Mouse (Mus musculus): ENCODE results near the gene Misp.

Gene Misp

DNA sequence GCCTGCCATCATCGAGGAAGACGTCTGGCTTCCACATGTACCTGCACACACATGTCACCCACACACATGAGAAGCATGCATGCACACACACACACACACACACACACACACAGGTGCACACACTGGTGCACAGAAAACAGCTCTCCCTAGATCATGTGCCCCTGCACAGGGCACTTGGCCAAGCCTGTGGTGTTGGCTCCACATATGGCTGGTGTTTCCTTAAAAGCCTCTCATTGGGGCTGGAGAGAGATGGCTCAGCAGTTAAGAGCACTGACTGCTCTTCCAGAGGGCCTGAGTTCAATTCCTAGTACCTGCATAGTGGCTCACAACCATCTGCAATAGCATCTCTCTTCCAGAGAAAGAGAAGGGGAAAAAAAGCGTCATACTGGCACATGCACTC, 10.8 kb downstream of the Misp start:
- DNase-seq = no peak

DNA sequence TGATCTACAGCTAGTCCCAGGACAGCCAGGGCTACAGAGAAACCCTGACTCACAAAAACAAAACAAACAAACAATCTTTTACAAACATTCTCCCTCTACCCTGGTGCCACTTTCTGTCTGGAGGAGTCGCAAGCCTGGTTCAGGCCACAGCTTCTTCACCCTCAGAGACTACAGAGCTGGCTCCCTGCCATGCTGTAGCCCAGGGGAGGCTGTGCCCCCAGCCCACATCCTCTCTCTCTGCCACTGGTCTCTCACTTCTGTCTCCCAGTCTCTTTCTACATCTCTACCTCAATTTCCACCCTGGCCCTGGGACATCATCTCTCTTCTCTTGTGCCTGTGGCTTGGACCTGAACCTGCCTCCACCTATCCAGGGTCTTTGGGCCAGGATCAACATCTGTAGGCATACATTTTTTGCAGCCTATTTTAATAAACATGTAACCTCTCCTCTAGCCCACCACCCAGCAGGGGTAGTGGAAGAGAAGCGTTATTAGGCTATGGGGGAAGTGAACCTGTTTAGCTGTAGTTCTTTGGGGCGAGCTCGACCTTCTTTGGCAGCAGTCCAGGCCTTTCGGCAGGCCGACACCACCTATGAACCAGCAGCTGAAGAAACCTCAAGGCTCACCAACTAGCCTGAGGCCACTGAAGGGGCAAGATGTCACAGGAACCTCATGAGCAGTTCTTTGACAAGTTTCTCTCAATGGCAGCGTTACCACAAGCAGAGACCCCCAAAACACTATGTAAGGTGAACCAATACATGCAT, 11.4 kb downstream of the Misp start:
- no peak for DNase-seq

DNA sequence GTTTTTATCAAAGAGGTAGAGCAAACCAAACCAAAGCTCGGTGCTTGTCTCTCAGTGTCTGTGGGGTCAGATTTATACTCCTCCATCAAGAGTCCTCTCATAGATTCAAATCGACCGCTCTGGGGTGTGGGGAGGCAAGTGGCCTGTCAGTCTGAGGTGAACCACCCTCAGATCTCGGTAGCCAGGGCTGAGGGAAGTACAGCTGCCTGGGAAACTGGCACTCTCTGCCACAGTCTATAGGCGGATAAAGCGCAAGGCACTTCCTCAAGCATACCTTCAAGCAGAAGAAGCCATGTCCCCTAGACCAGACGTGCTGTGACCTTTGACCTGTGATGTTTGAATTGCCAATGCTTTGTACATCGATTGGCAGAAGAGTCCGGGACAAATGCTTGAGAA, 12.0 kb downstream of the Misp start:
- DNase-seq = no peak

DNA sequence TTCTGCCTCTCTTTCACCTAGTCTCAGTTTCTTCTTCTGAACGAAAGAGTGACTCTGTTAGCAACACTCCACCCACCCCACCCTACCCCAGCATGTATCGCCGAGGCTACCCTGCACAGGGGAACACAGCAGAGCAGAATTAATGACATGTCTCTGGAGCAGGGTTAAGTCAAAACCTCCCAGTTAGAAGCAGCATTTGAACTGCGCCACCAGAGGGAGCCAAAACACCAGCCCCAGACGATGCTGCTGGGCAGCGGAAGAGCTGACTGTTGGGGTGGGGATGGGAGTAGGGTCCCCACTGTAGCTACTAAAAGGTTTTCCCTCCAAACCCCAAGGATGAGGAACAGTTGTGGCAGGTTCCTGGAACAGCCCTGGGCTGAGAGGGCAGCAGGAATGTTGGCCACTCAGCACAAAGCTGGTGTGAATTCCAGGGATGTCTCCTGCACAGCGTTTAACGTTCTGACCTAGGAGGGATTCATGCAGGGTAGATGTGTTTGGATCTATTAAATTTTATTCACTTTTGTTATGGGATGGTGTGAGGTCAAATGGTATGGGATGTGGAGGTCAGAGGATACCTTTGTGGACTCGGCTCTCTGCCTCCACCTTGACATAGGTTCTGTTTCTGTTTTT, 14.1 kb downstream of the Misp start:
- peak; percentile 53 to 66 for DNase-seq

DNA sequence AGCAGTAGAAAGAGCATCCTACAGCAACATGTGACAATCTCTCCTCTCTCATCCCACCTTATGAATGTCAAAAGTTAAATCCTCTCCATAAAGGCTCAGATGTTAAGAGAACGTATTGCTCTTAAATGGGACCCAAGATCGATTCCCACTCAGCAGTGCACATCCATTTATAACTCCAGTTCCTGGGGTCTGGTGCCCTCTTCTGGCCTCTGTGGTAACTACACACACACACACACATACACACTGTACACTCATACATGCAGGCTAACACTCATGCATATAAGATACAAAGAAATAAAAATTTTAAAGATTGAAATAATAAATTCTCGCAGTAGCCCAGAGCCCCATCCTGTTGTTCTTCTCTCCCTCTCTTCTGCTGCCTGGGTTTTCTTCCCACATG, 16.1 kb downstream of the Misp start:
- DNase-seq = no peak

DNA sequence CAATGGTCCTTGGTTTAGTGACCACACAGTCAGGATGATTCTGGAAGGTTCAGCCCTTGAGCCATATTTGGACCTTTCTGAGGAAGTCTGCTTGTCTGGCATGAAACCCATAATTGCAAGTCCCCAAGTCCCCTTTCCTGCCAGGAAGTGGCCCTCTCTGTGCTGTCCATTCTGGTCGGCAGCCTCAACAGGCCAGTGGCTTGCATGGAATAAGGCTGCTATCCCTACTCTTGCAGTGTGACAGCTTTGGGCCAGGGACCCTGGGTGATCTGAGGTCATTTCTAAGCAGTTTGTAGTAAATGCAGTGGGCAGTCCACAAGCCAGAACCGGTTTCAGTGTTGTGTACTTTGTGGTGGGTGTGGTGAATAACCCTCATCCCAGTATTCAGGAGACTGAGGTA, 17.4 kb downstream of the Misp start:
- DNase-seq = no peak

DNA sequence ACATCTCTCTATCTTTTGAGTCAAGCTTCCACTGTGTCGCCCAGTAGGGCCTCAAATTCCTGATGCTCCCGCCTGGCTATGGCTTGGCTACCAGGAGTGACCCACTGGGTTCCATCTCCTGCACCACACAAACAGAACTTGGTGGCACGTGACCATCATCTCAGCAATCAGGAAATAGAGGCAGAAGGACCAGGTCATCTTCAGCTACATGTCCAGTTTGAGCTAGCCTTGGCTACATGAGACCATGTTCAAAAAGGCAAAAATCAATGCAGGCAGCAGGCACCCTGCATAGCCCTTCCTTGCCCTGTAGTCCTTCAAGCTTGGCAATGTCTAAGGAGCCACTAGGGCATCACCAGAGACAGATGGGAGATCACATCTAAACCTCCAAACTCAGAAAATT, 19.3 kb downstream of the Misp start:
- DNase-seq = no peak

DNA sequence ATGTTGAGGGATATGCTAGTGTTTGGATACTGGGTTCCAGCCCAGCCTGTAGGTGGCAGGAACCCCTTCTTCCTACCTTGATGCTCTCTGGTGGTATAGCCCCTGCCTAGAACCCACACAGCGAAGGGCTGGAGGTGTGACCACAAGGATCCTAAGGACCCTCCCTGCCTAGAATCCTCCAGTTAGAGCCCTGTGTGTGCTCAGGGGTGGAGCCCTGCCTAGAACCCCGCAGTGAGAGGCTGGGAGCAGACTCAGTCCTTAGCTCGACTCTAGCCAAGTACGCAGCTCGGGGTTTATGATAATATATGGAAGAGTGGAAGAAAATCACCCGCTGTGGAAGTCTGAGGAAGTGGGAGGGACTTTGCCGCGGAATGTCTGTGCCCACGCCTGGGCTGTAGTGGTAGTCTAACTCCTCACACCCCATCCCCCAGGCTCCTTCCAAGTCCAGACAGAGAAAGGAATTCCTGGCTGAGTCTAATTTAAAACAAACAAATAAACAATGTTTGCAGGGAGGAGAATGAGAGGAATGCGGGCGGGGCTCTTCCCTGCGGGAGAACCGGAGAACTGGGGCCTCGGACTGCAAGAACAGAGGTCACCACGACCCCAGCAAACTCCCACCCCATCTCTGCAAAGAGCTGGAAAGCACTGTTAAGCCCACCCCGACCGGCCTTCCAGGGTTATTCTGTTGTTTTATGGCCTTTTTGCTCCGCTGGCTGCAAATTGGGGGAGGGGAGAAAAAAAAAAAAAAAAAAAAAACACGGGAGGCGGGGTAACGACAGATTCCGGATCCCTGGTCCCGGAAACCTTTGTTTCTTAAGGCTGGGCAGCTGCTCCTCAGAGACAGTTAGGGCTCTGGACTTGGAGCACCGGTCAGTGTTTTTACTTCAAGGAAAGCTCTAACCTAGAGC, 20.1 kb downstream of the Misp start:
- DNase-seq = no peak

DNA sequence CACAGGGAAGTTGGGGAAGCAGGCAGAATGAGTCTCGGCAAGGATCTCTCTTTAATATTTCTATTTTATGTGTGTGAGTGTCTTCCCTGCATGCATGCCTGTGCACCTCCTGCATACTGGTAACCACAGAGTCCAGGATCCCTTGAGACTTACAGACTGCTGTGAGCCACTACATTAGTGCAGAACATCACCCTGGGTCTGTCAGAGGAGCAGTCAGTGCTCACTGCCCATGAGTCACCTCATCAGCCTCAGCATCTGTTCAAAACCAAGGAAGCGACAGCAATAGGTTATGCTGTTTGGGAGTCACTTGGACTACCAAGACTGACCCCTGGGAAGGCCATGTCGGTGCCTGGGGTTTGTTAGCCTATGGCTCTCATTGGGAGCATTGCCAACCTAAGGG, 21.5 kb downstream of the Misp start:
- DNase-seq = no peak

DNA sequence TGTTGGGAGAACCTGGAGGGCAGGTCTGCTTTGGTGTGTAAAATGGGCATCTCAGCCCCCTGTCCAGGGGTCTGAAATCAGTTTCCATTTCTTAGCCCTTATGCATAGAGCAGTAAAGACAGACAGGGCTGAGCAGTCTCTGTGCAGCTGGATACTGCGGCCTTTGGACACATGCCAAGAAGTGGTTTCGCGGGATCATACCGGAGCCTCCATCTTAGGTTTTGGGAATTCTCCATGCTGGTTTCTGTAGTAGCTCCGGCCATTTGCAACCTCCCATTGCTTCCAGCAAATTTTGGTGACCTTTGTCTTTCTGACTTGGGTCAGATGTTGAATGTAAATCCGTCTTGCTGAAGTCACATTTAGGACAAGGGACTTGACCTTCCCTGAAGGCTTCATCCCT, 22.7 kb downstream of the Misp start:
- no peak for DNase-seq

DNA sequence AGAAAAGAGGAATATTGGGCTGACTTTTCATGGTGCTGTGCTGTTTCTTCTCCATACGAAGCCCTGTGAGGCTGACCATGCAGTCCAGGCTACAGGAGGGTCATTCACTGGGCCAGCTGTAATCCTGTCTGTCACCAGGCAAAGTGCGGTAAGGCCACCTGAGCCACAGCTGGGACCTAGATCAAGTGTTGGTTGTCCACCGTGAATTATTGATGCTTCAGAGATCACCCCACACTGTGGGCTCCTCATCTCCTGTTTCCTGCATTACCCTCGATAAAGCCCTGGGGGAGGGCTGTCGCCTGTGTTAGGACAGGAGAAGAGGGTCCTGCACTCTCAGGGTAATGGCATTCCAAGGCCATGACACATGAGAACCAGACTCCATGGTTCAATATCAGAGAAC, 25.8 kb downstream of the Misp start:
- DNase-seq = no peak

DNA sequence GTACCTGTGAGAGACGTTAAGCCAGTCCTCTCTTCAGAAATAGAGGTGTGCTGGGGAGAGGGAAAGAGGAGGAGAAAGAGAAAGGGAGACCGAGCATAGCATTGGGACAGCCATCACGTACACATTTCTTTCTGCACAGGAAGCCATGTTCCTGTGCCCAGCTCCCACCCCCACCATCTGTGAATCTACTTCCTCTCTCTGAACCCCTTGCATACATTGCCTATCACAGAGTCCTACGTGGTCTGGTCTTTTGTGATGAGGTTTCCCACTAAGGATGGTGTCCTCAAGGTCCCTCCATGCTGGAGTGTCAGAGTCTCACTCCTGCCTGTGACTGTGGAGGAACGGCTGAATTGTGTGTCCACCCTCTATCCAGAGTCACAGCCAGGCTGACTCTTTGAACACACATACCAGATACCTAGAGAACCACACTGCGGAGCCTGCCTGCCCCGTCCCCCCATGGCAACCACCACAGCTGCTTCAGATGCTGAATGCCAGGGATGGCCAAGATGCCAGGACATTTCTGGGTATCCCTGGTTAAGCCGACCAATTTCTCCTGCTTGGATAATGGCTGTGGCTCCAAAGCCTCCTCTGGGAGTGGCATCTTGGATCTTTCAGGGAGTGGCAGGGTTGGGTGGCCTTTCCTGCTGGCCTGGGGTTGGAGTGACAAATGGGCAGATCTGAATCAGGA, 29.3 kb downstream of the Misp start:
- no peak for DNase-seq

DNA sequence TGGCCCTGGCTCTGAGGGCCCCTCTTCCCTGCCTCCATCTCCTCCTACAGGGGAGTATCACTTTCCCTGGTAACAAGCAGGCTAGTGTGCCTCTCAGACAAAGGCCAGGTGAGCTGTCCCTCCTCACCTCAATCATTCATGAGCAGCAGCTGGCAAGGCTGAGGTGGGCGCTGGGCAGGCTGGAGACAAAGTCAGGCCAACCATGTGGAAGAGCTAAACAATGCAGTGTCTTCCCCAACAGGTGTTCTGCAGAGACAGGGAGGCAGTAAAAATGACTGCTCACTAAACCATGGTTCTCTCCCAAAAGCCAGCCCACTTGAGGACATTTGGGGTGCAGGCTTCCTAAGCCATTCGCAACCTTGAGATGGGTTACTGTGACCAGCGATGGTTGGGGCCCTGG, 30.9 kb downstream of the Misp start:
- no peak for DNase-seq

DNA sequence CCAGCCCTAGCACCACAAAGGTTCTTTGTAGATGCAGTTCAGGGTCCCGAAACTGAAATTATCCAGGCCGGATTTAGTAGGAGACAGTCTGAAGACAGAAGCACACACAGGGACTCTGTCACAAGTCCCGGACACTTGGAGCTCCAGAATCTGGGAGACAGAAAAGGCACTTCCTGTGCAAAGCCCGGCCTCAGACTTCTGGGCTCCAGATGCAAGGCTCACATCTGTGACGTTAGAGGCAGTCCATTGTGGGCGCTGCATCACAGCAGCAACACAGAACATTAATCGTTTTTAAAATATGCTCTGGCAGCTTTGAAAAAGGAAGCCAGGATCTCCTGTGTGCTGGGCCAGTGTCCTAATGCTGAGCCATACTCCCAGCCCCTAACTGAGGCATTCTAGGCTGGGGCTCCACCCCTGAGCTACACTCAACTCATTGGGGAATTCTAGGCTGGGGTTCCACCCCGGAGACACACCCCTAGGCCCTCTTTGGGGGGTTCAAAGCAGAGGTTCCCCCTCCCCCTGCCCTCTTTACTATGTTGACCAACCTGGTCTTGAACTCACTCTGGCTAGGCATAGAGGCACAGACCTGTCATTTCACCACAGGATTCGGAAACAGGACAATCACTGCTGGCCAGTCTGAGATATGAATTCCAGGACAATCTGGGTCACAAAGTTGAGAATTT, 31.5 kb downstream of the Misp start:
- no peak for DNase-seq

DNA sequence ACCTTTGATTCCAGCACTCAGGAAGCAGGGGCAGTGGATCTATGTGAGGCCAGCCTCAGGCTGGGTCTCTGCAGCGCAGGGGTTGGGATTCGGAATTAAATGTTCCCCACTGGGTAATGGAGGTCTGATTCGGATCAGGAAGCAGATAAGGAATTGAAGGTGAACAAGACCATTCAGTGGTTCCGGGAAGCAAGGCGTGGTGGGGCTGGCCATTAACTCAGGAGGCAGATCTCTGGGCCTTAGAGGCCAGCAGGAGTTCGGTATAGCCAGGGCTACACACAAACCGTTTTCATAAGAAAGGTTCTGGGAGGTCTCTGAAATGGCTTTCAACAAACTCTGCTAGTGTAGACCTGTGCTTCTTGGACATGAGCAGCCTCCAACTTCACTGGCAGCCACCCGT, 32.0 kb downstream of the Misp start:
- no peak for DNase-seq

DNA sequence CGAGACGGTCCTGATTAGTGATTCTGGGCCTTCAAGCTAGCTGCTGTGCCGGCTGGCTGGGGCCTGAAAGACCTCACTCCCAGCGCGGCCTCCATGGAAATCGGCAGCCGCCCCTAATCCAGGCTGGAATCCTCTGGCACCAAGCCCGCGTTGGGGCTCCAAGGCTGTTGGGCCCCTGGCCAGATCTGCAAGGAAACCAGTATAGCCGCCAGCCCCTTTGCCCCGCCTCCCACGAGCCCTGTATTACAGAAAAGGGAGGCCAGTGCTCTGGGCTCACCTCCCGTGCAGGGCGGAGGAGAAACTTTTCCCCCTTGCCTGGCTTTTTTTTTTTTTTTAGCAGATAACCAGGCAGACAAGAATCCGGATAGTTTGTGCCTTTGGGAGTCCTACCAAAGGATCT, 32.6 kb downstream of the Misp start:
- DNase-seq = peak; percentile 60 to 69

DNA sequence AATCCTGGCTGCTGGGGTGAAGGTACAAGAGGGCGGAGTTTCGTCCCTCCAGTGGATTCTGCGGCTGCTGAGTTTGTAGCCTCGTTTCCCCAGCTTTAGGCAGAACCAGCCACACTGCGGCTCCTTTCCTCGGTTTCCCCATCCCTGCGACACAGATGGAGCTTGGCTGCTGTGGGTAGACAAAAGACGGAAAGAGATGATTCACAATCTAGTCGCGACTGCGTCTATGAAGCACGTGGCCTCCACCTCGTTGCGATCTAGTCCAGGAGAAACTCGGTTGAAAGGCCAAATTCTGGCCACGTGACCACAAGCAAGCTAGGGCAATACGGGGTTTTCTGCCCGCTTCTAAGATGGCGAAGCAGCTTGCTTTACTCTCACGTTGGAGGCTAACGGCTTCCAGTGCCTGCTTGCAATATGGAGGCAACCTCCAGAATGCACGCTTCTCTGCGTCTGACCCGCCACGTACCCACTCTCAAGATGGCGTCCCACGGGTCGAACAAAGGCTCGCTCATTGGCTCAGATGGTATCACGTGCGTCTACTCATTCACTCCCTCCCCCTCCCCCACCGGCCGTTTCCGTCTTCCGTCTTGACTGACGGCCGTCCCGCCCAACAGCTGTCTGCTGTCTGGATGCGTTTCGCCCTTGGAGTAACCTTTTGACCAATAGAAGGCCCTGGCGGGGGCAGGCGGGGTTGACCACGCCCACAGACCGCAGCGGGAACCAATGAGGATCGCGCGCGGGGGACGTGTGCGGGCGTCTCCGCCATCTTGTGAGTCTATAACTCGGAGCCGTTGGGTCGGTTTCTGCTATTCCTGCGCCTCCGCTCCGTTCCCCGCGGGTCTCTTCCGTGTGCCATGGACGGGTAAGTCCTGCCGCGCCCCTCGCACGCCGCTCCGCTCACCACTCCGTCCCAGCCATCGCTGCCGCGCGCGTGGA, 33.3 kb downstream of the Misp start, which contains the start of gene Ptbp1:
Ptbp1 (plus strand) TSS at position 568 of the 936 bp plus-strand sequence.
- peak; percentile 98 to 99 for DNase-seq

DNA sequence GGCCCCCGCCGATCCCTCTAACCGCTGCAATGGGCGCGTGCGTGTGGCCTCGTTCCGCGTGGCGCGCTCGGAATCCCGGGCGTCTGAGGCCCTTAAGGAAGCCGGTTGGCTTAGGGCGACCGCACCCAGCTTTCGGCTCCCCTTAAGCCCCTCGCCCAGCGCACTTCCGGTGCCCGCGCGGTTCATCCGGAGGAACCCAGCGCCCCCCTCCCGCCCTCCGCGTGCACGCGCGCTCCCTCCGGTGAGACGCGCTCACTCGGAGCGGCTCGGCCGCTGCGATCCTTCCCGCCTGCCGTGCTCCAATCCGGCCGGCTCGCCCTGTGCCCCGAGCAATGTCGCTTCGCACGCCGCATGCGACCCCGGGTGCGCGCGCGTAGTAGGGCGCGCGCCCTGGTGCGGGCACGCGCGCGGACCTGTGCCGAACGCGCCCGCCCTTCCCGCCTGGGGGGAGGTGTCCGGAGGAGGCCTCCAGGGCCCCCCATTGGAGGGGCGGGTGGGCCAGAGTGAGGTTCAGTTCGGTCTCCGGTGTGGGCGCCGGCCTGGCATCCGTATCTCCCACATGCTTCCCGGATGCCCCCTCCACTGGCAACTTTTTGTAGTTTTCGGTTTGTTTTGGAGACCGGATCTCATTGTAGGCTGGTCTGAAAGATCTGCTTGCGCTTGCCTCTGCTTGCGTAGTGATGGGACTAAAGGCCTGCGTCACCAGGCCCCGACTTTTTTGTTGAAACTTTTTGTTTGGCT, 34.2 kb downstream of the Misp start:
- peak; percentile 69 to 78 for DNase-seq

DNA sequence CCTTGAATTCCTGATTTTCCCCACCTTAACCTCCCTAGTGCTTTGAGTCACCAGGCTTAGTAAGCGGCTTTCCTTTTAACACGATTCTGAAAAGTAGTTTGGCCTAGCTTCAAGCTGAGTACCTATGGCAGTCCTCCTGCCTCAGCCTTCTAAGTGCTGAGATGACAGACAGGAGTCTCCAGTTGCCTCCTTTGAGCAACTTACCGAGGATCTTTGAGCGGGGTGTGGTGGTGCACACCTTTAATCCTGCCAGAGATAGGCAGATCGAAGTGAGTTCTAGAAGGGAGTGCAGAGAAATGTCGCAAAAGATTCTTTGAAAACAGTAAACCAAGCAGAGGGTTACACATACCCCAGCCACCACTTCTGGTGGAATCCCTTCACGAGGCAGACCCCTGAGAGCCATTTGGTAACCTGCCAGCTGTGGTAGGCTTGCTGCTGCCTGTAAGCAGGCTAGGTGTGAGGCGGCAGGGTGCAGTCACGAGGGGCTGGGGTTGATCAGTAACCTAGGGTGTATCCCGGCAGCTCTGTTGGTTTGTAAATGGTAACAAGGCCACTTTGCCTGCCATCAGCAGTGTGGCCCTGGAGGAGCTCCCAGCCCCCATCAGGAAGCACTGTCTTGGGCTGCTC, 34.9 kb downstream of the Misp start:
- DNase-seq = no peak

DNA sequence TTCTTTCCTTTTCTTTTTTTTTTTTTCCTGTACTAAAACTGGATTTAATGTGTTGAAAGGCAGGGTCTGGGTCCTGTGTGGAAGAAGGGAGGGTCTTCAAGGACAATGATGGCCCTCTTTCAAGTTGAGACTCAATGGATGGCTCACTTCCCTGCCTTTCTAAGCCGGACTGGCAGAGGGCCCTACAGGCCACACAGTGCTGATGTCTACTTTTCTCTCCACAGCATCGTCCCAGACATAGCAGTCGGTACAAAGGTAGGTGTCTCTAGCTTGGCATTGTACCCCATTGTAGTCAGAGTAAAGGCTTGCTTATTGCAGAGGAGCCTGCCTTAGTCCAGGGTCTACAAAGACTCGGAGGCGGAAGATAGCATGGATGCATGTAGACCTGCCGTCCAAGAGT, 35.5 kb downstream of the Misp start:
- no peak for DNase-seq
